Mouse (Mus musculus): ENCODE results near the gene Slc27a5. TPM values are rescaled to one million over a fixed set of nuclear protein-coding genes. Genes with fewer than 3 reads are reported as not detected.

The Slc27a5 gene
- polyA plus RNA-seq, 1 experiment: 0.89 TPM

DNA sequence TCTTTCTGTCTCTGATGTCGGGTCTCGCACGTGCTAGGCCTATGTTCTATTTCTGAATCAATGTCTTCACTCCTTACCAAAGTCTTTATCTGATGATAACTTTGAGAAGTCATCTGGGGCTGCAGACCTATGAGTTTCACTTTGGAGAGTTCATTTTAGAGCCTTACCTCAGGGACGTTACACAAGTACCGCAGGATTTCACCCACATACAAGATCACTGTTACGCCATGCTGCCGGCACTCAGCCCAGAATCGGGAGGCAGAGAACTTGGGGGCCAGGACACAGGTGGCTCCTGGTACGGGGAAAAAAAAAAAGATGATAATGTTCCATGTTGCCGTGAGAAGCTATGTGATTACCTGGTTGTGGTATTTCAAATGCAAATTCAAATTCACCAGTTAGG is 4.8 kb downstream of the Slc27a5 start:
- TF ChIP-seq POLR2A (IDR thresholded peaks at IDR 0.05; ENCODE audit: control insufficient read depth, extremely low read depth, insufficient read depth, low read length, poor library complexity) (no peak), CTCF (IDR thresholded peaks at IDR 0.05; ENCODE audit: borderline replicate concordance, control insufficient read depth, extremely low read depth, insufficient read depth, low read length, poor library complexity) (no peak)
- H3K4me3 ChIP-seq (ENCODE audit: control insufficient read depth, insufficient read depth, low read length): no peak overlapping the region
- H3K36me3 ChIP-seq (ENCODE audit: control insufficient read depth, insufficient read depth, low read length): no peaks in the 10 kb centered on the region
- peaks cover 8% of the 10 kb centered on the region for H3K4me1 ChIP-seq (replicated peaks; ENCODE audit: control insufficient read depth, insufficient read depth, low read length)
- no peaks in the 10 kb centered on the region for H3K27me3 ChIP-seq (ENCODE audit: control insufficient read depth, insufficient read depth, low read length)
- no peak overlapping the region for H3K27ac ChIP-seq (ENCODE audit: control insufficient read depth, insufficient read depth, low read length)
- 94% methylated on average over 10 of the region's 10 CpGs for WGBS
- no peak for DNase-seq

DNA sequence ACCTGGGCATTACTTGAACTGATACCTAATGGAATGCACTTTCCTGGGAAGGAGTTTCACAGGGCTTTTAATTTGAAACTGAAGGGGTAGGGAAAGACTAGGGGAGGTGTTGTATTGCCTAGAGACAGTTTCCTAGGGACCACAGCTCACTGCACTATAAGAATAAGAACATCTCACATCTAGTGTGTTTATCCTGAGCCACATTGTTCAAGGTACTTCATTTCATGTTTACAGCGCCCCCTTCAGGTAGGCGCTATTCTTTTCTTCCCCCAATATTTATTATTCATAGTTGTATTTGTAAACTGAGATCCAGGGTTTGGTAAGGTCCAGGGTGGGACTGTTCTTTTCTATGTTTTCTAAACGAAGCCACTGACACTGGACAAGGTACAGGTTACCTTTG is 5.8 kb downstream of the Slc27a5 start:
- TF ChIP-seq CTCF (IDR thresholded peaks at IDR 0.05; ENCODE audit: borderline replicate concordance, control insufficient read depth, extremely low read depth, insufficient read depth, low read length, poor library complexity) (no peak), POLR2A (IDR thresholded peaks at IDR 0.05; ENCODE audit: control insufficient read depth, extremely low read depth, insufficient read depth, low read length, poor library complexity) (no peak)
- peak; percentile 55 for DNase-seq
- whole genome bisulfite sequencing: 2% methylated on average over 3 of the region's 3 CpGs
- Histone ChIP-seq H3K27ac (ENCODE audit: control insufficient read depth, insufficient read depth, low read length) (no peak overlapping the region), H3K4me1 (replicated peaks; ENCODE audit: control insufficient read depth, insufficient read depth, low read length) (peaks cover 13% of the 10 kb centered on the region), H3K36me3 (ENCODE audit: control insufficient read depth, insufficient read depth, low read length) (no peaks in the 10 kb centered on the region), H3K27me3 (ENCODE audit: control insufficient read depth, insufficient read depth, low read length) (no peaks in the 10 kb centered on the region), H3K4me3 (ENCODE audit: control insufficient read depth, insufficient read depth, low read length) (no peak overlapping the region)

- no peak for TF ChIP-seq CTCF (IDR thresholded peaks at IDR 0.05; ENCODE audit: borderline replicate concordance, control insufficient read depth, extremely low read depth, insufficient read depth, low read length, poor library complexity)
- TF ChIP-seq POLR2A (IDR thresholded peaks at IDR 0.05; ENCODE audit: control insufficient read depth, extremely low read depth, insufficient read depth, low read length, poor library complexity): no peak
- DNase-seq: no peak
- Histone ChIP-seq H3K27ac (ENCODE audit: control insufficient read depth, insufficient read depth, low read length) (peak overlapping the region; percentile 70), H3K4me3 (ENCODE audit: control insufficient read depth, insufficient read depth, low read length) (no peak overlapping the region), H3K27me3 (ENCODE audit: control insufficient read depth, insufficient read depth, low read length) (no peaks in the 10 kb centered on the region), H3K4me1 (replicated peaks; ENCODE audit: control insufficient read depth, insufficient read depth, low read length) (peaks cover 19% of the 10 kb centered on the region), H3K36me3 (ENCODE audit: control insufficient read depth, insufficient read depth, low read length) (no peaks in the 10 kb centered on the region)
- 77% methylated on average over 8 of the region's 8 CpGs for WGBS
Measured at GRCm38 (mm10) chr7:12987409-12988189, 10.4 kb downstream of the Slc27a5 start.

- H3K27me3 ChIP-seq (ENCODE audit: control insufficient read depth, insufficient read depth, low read length): no peaks in the 10 kb centered on the region
- peak overlapping the region; percentile 29 for H3K27ac ChIP-seq (ENCODE audit: control insufficient read depth, insufficient read depth, low read length)
- H3K4me1 ChIP-seq (replicated peaks; ENCODE audit: control insufficient read depth, insufficient read depth, low read length): peaks cover 19% of the 10 kb centered on the region
- TF ChIP-seq POLR2A (IDR thresholded peaks at IDR 0.05; ENCODE audit: control insufficient read depth, extremely low read depth, insufficient read depth, low read length, poor library complexity): no peak
- no peak for TF ChIP-seq CTCF (IDR thresholded peaks at IDR 0.05; ENCODE audit: borderline replicate concordance, control insufficient read depth, extremely low read depth, insufficient read depth, low read length, poor library complexity)
- no peaks in the 10 kb centered on the region for H3K36me3 ChIP-seq (ENCODE audit: control insufficient read depth, insufficient read depth, low read length)
- DNase-seq: no peak
- H3K4me3 ChIP-seq (ENCODE audit: control insufficient read depth, insufficient read depth, low read length): no peak overlapping the region
- 93% methylated on average over 8 of the region's 8 CpGs for WGBS
Measured at GRCm38 (mm10) chr7:12986906-12987305, 11.1 kb downstream of the Slc27a5 start.

- H3K4me1 ChIP-seq (replicated peaks; ENCODE audit: control insufficient read depth, insufficient read depth, low read length): peaks cover 19% of the 10 kb centered on the region
Measured at GRCm38 (mm10) chr7:12985724-12986123, 12.3 kb downstream of the Slc27a5 start.

DNA sequence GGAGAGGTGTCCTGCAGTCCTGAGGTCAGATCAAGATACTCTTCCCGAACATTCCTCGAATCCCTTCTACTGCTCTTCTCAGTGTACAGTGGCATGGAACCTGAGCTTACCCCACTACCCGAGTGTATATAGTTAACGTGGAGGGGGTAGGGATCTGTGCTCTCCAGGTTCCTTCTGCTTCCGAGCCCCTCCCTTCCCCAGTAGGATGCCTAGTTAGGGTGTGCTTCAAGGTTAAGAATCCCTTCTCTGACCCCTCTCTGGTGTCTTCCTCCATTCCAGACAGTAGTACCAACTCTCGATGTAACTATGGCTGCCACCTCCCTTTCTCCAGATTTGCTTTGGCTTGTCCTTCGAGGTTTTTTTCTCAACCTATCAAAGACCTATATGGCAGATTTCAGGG is 17.7 kb downstream of the Slc27a5 start:
- peaks cover 16% of the 10 kb centered on the region for H3K4me1 ChIP-seq (replicated peaks; ENCODE audit: control insufficient read depth, insufficient read depth, low read length)
- H3K4me3 ChIP-seq (ENCODE audit: control insufficient read depth, insufficient read depth, low read length): no peak overlapping the region
- H3K36me3 ChIP-seq (ENCODE audit: control insufficient read depth, insufficient read depth, low read length): no peaks in the 10 kb centered on the region
- no peaks in the 10 kb centered on the region for H3K27me3 ChIP-seq (ENCODE audit: control insufficient read depth, insufficient read depth, low read length)
- H3K27ac ChIP-seq (ENCODE audit: control insufficient read depth, insufficient read depth, low read length): no peak overlapping the region
- TF ChIP-seq CTCF (IDR thresholded peaks at IDR 0.05; ENCODE audit: borderline replicate concordance, control insufficient read depth, extremely low read depth, insufficient read depth, low read length, poor library complexity): no peak
- no peak for TF ChIP-seq POLR2A (IDR thresholded peaks at IDR 0.05; ENCODE audit: control insufficient read depth, extremely low read depth, insufficient read depth, low read length, poor library complexity)
- DNase-seq: no peak
- WGBS: 96% methylated on average over 7 of the region's 7 CpGs

More at GRCm38 (mm10) chr7:12985724-12986123, 12.3 kb downstream of the Slc27a5 start:
- TF ChIP-seq CTCF (IDR thresholded peaks at IDR 0.05; ENCODE audit: borderline replicate concordance, control insufficient read depth, extremely low read depth, insufficient read depth, low read length, poor library complexity) (no peak), POLR2A (IDR thresholded peaks at IDR 0.05; ENCODE audit: control insufficient read depth, extremely low read depth, insufficient read depth, low read length, poor library complexity) (no peak)
- Histone ChIP-seq H3K4me3 (ENCODE audit: control insufficient read depth, insufficient read depth, low read length) (no peak overlapping the region), H3K27me3 (ENCODE audit: control insufficient read depth, insufficient read depth, low read length) (no peaks in the 10 kb centered on the region), H3K36me3 (ENCODE audit: control insufficient read depth, insufficient read depth, low read length) (no peaks in the 10 kb centered on the region), H3K27ac (ENCODE audit: control insufficient read depth, insufficient read depth, low read length) (no peak overlapping the region)
- WGBS: 96% methylated on average over 1 of the region's 1 CpGs
- DNase-seq: no peak
